Mouse (Mus musculus) megakaryocyte, adult 5-6 weeks (primary cell): ENCODE measurements around the gene Ccdc51. TPM values are rescaled to one million over a fixed set of nuclear protein-coding genes. Genes with fewer than 3 reads are reported as not detected.
"Not testable (repeated sequence)": the region's sequence is repeated elsewhere in the genome, so short reads cannot be mapped to it uniquely, and the experiment has no call there.

Experiments used
- ATAC-seq: 2 replicates; pipeline ENCODE4 v1.8.0; 2016; ENCODE audit warnings: mild to moderate bottlenecking, inconsistent platforms; ENCODE audit not compliant: poor library complexity, severe bottlenecking
- total RNA-seq, 2 experiments: library from RNA; stranded (forward) in 1 of 2; stranded (reverse) in 1 of 2; fragments of 153-499, 151-499 nt in 1 of 2; fragments of 221-1000, 200-1000 nt in 1 of 2; gene quantifications; 2 replicates each; pipeline versions ENCODE4 v1.2.3 to v1.2.4; 2015 to 2017

Ccdc51 gene
- total RNA-seq, 2 experiments from 2014 or later: 6.0 to 11.0 TPM

- ATAC-seq: no peak
Observed at GRCm38 (mm10) chr9:109118106-109118505, 35.8 kb downstream of the Ccdc51 start.

GRCm38 (mm10) chr9:109119571-109119970 lies 37.3 kb downstream of the Ccdc51 start:
- ATAC-seq: no peak

GRCm38 (mm10) chr9:109120956-109121355 lies 38.7 kb downstream of the Ccdc51 start:
- ATAC-seq: no peak

- ATAC-seq: peak; percentile 76
Observed at GRCm38 (mm10) chr9:109122553-109123085, 40.3 kb downstream of the Ccdc51 start.

GRCm38 (mm10) chr9:109123266-109123665 lies 41.0 kb downstream of the Ccdc51 start:
- ATAC-seq: no peak

GRCm38 (mm10) chr9:109124164-109124563 lies 41.9 kb downstream of the Ccdc51 start:
- ATAC-seq: peak; percentile 51; the same call in 1 of the 2 replicates

GRCm38 (mm10) chr9:109125043-109125442 lies 42.8 kb downstream of the Ccdc51 start:
- no peak for ATAC-seq

GRCm38 (mm10) chr9:109125481-109125880 lies 43.2 kb downstream of the Ccdc51 start:
- no peak for ATAC-seq

GRCm38 (mm10) chr9:109127076-109127475 lies 44.8 kb downstream of the Ccdc51 start:
- no peak for ATAC-seq

GRCm38 (mm10) chr9:109128211-109128610 lies 45.9 kb downstream of the Ccdc51 start:
- ATAC-seq: no peak

GRCm38 (mm10) chr9:109130076-109130475 lies 47.8 kb downstream of the Ccdc51 start:
- no peak for ATAC-seq

- not testable (repeated sequence) for ATAC-seq
Observed at GRCm38 (mm10) chr9:109140414-109140813, 58.1 kb downstream of the Ccdc51 start.

Other genes with a start within 250 kb of the Ccdc51 start
- 10.0 and 14.2 TPM in 2 replicates for gene Slc26a6, start 229.2 kb upstream of the Ccdc51 start, total RNA-seq (2015)
- 2.7 and 4.5 TPM in 2 replicates for gene Slc26a6, start 229.2 kb upstream of the Ccdc51 start, total RNA-seq (2017)
- 1.2 TPM in 1 of 2 replicates, not detected in the other for gene Tmem89, start 167.9 kb upstream of the Ccdc51 start, total RNA-seq (2015)
- gene Tmem89, start 167.9 kb upstream of the Ccdc51 start, total RNA-seq (2017): 0.28 TPM in 1 of 2 replicates, not detected in the other
- gene Uqcrc1, start 145.9 kb upstream of the Ccdc51 start, total RNA-seq (2015): 81.6 and 86.0 TPM in 2 replicates
- 155 and 187 TPM in 2 replicates for gene Uqcrc1, start 145.9 kb upstream of the Ccdc51 start, total RNA-seq (2017)
- 0.20 and 0.93 TPM in 2 replicates for gene Col7a1, start 128.9 kb upstream of the Ccdc51 start, total RNA-seq (2015)
- gene Col7a1, start 128.9 kb upstream of the Ccdc51 start, total RNA-seq (2017): 0.16 and 1.1 TPM in 2 replicates
- gene Ucn2, start 96.5 kb upstream of the Ccdc51 start, total RNA-seq (2015): not detected in 2 replicates
- not detected in 2 replicates for gene Ucn2, start 96.5 kb upstream of the Ccdc51 start, total RNA-seq (2017)
- 19.3 and 22.4 TPM in 2 replicates for gene Pfkfb4, start 90.7 kb upstream of the Ccdc51 start, total RNA-seq (2015)
- gene Pfkfb4, start 90.7 kb upstream of the Ccdc51 start, total RNA-seq (2017): 53.1 and 64.9 TPM in 2 replicates
- 119 and 176 TPM in 2 replicates for gene Shisa5, start 43.9 kb upstream of the Ccdc51 start, total RNA-seq (2015)
- gene Shisa5, start 43.9 kb upstream of the Ccdc51 start, total RNA-seq (2017): 453 and 632 TPM in 2 replicates
- gene Trex1, start 22.8 kb upstream of the Ccdc51 start, total RNA-seq (2015): 119 and 124 TPM in 2 replicates
- 68.7 and 87.5 TPM in 2 replicates for gene Trex1, start 22.8 kb upstream of the Ccdc51 start, total RNA-seq (2017)
- 7.2 and 9.5 TPM in 2 replicates for gene Atrip, start 8.4 kb upstream of the Ccdc51 start, total RNA-seq (2015)
- 9.7 and 10.2 TPM in 2 replicates for gene Atrip, start 8.4 kb upstream of the Ccdc51 start, total RNA-seq (2017)
- gene Tma7, start 94 bp downstream of the Ccdc51 start, total RNA-seq (2015): 367 and 406 TPM in 2 replicates
- gene Tma7, start 94 bp downstream of the Ccdc51 start, total RNA-seq (2017): 109 and 136 TPM in 2 replicates
- gene Plxnb1, start 12.9 kb downstream of the Ccdc51 start, total RNA-seq (2015): 0.11 TPM in 1 of 2 replicates, not detected in the other
- 0.04 TPM in 1 of 2 replicates, not detected in the other for gene Plxnb1, start 12.9 kb downstream of the Ccdc51 start, total RNA-seq (2017)
- gene Fbxw21, start 79.5 kb downstream of the Ccdc51 start, total RNA-seq (2015): not detected in 2 replicates
- gene Fbxw21, start 79.5 kb downstream of the Ccdc51 start, total RNA-seq (2017): not detected in 2 replicates
- gene Fbxw13, start 113.5 kb downstream of the Ccdc51 start, total RNA-seq (2015): not detected in 2 replicates
- gene Fbxw13, start 113.5 kb downstream of the Ccdc51 start, total RNA-seq (2017): not detected in 2 replicates
- not detected in 2 replicates for gene Fbxw20, start 152.3 kb downstream of the Ccdc51 start, total RNA-seq (2015)
- not detected in 2 replicates for gene Fbxw20, start 152.3 kb downstream of the Ccdc51 start, total RNA-seq (2017)
- gene Fbxw14, start 205.2 kb downstream of the Ccdc51 start, total RNA-seq (2015): not detected in 2 replicates
- not detected in 2 replicates for gene Fbxw14, start 205.2 kb downstream of the Ccdc51 start, total RNA-seq (2017)